Mouse (Mus musculus) heart, embryonic 15.5 days (tissue): ENCODE measurements around the gene Col11a2. TPM values are rescaled to one million over a fixed set of nuclear protein-coding genes. Genes with fewer than 3 reads are reported as not detected.

Experiments
- ATAC-seq: fragments of 200-750 bp; cut with Nextera tagmentation; replicated peaks from 2 replicates; pipeline ENCODE4 v1.8.0; 2017; ENCODE audit warnings: low read depth, moderate TSS enrichment; ENCODE audit not compliant: insufficient number of reproducible peaks, insufficient read depth, low FRiP score
- H3K27ac ChIP-seq: fragments of 300-500 bp; sonication (generic); 2 replicates; pipeline ENCODE4 v1.5.1; 2015; ENCODE audit warnings: mild to moderate bottlenecking, inconsistent platforms
- H3K27me3 ChIP-seq: fragments of 300-500 bp; sonication (generic); 2 replicates; pipeline ENCODE4 v1.6.1; 2015; ENCODE audit warnings: inconsistent platforms
- H3K36me3 ChIP-seq: fragments of 300-500 bp; sonication (generic); 2 replicates; pipeline ENCODE4 v1.6.1; 2015; ENCODE audit warnings: mild to moderate bottlenecking, inconsistent platforms
- H3K4me1 ChIP-seq: fragments of 300-500 bp; sonication (generic); replicated peaks from 2 replicates; pipeline ENCODE4 v1.6.1; 2015; ENCODE audit warnings: inconsistent platforms
- H3K4me2 ChIP-seq: fragments of 300-500 bp; sonication (generic); 2 replicates; pipeline ENCODE4 v1.6.1; 2015; ENCODE audit warnings: inconsistent platforms, mild to moderate bottlenecking, moderate library complexity
- H3K4me3 ChIP-seq: fragments of 300-500 bp; sonication (generic); 2 replicates; pipeline ENCODE4 v1.5.1; 2015; ENCODE audit warnings: mild to moderate bottlenecking, inconsistent platforms
- H3K9ac ChIP-seq: fragments of 300-500 bp; sonication (generic); 2 replicates; pipeline ENCODE4 v1.6.1; 2015; ENCODE audit warnings: mild to moderate bottlenecking, inconsistent platforms
- H3K9me3 ChIP-seq: fragments of 300-500 bp; sonication (generic); replicated peaks from 2 replicates; pipeline ENCODE4 v1.6.1; 2016; ENCODE audit warnings: inconsistent platforms
- WGBS: fragments of 180-500 bp; shearing (Covaris S2); methylation state at CpG from one replicate; pipeline ENCODE4 v1.1.7; 2015; ENCODE audit warnings: mixed read lengths; 5-methylcytosine and 5-hydroxymethylcytosine counted together
- polyA plus RNA-seq: library from polyadenylated mRNA; unstranded; fragments of >200 nt; fragmentation: Nextera tagmentation; extraction: Ambion mirVana; gene quantifications from 2 replicates; pipeline ENCODE4 v1.2.1, GENCODE M21; 2015

Gene Col11a2
- polyA plus RNA-seq, 1 experiment from 2014 or later: 1.3 TPM

DNA sequence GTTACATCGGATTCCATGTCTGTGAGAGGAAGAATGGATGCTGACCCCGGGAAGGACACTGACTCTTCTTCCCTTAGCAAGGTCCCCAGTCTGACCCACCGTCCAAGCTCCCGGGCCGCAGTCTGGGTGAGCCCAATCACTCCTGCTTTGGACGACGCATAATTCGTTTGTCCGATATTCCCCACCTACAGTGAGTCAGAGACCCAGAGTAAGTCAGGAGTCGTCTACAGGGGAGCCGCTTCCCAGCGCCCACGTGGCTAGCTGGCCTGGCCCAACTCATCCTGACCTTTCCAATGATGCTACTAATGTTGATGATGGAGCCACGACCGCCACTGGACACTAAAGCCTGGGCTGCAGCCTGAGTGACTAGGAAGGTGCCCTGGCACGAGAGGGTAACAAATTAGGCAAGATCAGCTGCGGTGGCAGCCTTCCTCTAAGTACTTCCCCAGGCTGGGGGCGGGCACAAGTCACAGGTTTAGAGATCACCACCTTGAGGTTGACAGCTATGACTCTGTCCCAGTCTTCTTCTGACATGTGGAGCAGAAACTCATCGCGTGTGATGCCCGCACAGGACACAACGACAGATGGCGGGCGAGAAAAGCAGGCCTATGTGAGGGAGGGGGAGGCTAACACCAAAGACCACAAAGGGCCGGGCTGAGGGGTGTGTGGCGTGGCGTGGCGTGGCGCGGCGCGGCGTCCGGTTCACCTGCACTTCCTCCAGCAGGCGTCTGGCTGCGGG lies 12.2 kb upstream of the Col11a2 start:
- 10% methylated on average over 36 of the region's 36 CpGs for WGBS
- no peaks in the 10 kb centered on the region for H3K27me3 ChIP-seq
- H3K9me3 ChIP-seq: no peaks in the 10 kb centered on the region
- H3K36me3 ChIP-seq: peaks cover 28% of the 10 kb centered on the region
- peak overlapping the region; percentile 59 for H3K4me3 ChIP-seq
- peak overlapping the region; percentile 74 for H3K27ac ChIP-seq
- peak overlapping the region; percentile 66 for H3K9ac ChIP-seq
- H3K4me2 ChIP-seq: peak overlapping the region; percentile 94
- ATAC-seq: no peak
- peaks cover 61% of the 10 kb centered on the region for H3K4me1 ChIP-seq

- Histone ChIP-seq H3K9ac (peak within 1 kb of the TSS; percentile 66), H3K27me3 (no peaks in the 10 kb centered on the region), H3K27ac (peak within 1 kb of the TSS; percentile 74), H3K4me3 (peak within 1 kb of the TSS; percentile 59), H3K4me2 (peak within 1 kb of the TSS; percentile 94), H3K4me1 (peaks cover 65% of the 10 kb centered on the region), H3K36me3 (peaks cover 22% of the 10 kb centered on the region), H3K9me3 (no peaks in the 10 kb centered on the region)
- ATAC-seq: peak; percentile 72
- under 1% methylated on average over 49 of the region's 49 CpGs for WGBS
Observed at GRCm38 (mm10) chr17:34027656-34028223, 11.5 kb upstream of the Col11a2 start, which contains the start of gene H2-Ke6. H2-Ke6 (minus strand) TSS chr17:34028060.

DNA sequence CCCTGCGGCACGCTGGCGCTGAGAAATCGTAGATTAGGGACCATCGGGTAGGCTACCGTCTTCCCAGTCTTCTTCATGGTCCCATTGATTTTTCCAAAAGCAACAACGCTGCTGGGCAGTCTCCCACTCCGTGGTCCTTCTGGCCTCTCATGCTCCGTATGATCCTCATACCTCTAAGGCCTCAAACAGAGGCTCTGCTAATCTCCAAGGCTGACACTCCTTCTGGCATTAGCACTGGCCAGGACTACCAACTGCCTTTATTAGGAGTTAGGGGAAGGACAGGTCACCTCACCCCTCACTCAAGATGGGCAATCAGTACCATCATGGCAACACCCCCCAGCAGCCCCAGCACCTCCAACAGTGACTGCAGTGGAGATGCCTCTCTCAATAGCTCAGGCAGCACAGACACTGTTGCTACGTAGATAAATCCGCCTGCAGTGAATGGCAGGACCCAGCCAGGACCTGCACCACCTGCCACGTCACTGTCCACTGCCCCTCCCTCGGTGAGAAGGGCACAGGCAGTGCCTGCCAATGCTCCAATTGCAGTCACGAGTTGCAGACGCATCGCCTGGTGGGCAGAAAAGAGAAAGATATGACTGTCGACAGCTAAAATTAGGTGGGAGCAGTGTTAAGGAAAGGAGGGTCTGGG lies 10.6 kb upstream of the Col11a2 start:
- no peaks in the 10 kb centered on the region for H3K9me3 ChIP-seq
- H3K4me3 ChIP-seq: peak overlapping the region; percentile 59
- H3K9ac ChIP-seq: no peak overlapping the region
- ATAC-seq: no peak
- H3K4me1 ChIP-seq: peaks cover 71% of the 10 kb centered on the region
- H3K4me2 ChIP-seq: peak overlapping the region; percentile 94; the same call in 1 of the 2 replicates
- peak overlapping the region; percentile 74 for H3K27ac ChIP-seq
- WGBS: 64% methylated on average over 17 of the region's 17 CpGs
- no peaks in the 10 kb centered on the region for H3K27me3 ChIP-seq
- peaks cover 22% of the 10 kb centered on the region for H3K36me3 ChIP-seq

- peaks cover 29% of the 10 kb centered on the region for H3K36me3 ChIP-seq
- H3K4me3 ChIP-seq: peak overlapping the region; percentile 91
- WGBS: 84% methylated on average over 18 of the region's 18 CpGs
- H3K9ac ChIP-seq: peak overlapping the region; percentile 96; the same call in 1 of the 2 replicates
- peak overlapping the region; percentile 89 for H3K4me2 ChIP-seq
- no peak for ATAC-seq
- H3K9me3 ChIP-seq: no peaks in the 10 kb centered on the region
- no peak overlapping the region for H3K27ac ChIP-seq
- H3K4me1 ChIP-seq: peaks cover 75% of the 10 kb centered on the region
- H3K27me3 ChIP-seq: no peaks in the 10 kb centered on the region
Observed at GRCm38 (mm10) chr17:34029150-34029889, 9.9 kb upstream of the Col11a2 start.

DNA sequence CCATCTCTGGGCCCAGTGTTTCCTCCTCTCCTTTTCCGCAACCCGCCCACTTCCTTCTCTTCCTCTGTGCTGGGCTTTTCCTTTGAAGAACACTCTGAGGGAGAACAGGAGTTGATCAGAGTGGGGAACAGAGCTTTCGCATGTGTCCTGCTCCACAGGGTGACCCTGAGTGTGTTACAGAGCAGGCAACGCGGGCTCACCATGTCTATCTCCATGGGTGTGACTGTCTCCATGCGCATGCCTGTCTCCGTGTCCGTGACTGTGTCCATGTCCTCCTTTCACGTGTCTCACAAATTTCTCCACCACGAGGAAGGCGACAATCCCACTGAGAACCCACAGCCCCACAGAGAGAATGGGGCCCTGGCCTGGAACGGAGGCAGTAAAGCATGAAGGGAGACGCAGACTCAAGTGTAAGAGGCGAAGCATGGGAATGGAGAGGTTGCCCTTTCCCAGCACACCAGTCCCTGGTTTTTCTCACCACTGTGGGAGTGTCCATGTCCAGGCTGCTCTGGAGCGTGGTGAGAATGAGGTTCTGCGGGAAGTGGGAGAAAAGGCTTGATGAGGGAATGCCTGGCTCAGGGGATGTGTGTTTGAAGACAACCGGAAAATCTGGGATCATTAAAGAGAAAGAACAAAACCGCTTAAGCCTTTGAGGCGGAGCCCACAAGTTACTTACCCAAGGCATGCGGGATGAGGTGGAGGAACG lies 9.2 kb upstream of the Col11a2 start:
- H3K9me3 ChIP-seq: no peaks in the 10 kb centered on the region
- peaks cover 34% of the 10 kb centered on the region for H3K36me3 ChIP-seq
- H3K4me1 ChIP-seq: peaks cover 75% of the 10 kb centered on the region
- peak overlapping the region; percentile 89 for H3K4me2 ChIP-seq
- H3K9ac ChIP-seq: peak overlapping the region; percentile 96
- no peaks in the 10 kb centered on the region for H3K27me3 ChIP-seq
- WGBS: 69% methylated on average over 21 of the region's 21 CpGs
- ATAC-seq: no peak
- peak overlapping the region; percentile 99; the same call in 1 of the 2 replicates for H3K27ac ChIP-seq
- H3K4me3 ChIP-seq: peak overlapping the region; percentile 91

- H3K4me2 ChIP-seq: peak overlapping the region; percentile 89
- H3K4me1 ChIP-seq: peaks cover 66% of the 10 kb centered on the region
- H3K9ac ChIP-seq: peak overlapping the region; percentile 96
- H3K9me3 ChIP-seq: no peaks in the 10 kb centered on the region
- ATAC-seq: 0 out of 2 replicates have a peak, but pooled peaks have one; percentile 0
- peak overlapping the region; percentile 91 for H3K4me3 ChIP-seq
- H3K36me3 ChIP-seq: peaks cover 42% of the 10 kb centered on the region
- WGBS: 3% methylated on average over 20 of the region's 20 CpGs
- peak overlapping the region; percentile 99 for H3K27ac ChIP-seq
- H3K27me3 ChIP-seq: no peaks in the 10 kb centered on the region
Observed at GRCm38 (mm10) chr17:34030861-34031326, 8.3 kb upstream of the Col11a2 start.

DNA sequence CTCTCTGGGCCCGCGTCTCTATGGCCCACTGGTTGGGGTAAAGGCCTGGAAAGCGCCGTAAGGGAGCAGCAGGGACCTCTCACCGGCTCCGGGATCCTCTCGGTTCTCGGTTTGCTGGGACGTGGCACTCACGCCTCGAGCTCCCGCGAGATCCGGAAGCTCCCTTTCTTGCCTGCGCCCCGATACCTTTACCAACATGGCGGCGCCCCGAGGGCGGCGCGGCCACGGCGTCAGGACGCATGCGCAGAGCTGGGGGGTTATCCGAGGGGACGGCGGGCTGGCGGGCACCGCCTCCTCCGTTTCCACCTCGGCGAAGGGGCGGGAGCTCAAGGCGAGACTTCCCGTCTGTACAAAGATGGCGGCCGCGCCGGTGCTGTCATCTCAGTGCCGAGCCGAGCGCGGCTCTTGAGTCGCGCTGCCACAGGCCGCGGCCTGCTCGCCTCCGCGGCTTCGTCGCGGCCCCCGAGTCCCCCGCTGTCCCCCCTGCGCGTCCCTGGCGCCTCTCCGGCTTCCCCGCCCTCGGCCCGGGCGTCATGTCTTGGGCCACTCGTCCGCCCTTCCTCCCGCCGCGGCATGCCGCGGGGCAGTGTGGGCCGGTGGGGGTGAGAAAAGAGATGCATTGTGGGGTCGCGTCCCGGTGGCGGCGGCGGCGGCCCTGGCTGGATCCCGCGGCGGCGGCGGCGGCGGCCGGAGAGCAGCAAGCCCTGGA lies 7.6 kb upstream of the Col11a2 start, which contains the start of the genes Slc39a7 and Rxrb:
Gene Slc39a7 (minus strand): TSS at position 218 of the 709 bp plus-strand sequence.
Gene Rxrb (plus strand): TSS at position 348 of the 709 bp plus-strand sequence.
- peak within 1 kb of the TSS; percentile 91 for H3K4me3 ChIP-seq
- H3K9ac ChIP-seq: peak within 1 kb of the TSS; percentile 96
- no peaks in the 10 kb centered on the region for H3K27me3 ChIP-seq
- no peaks in the 10 kb centered on the region for H3K9me3 ChIP-seq
- peaks cover 50% of the 10 kb centered on the region for H3K36me3 ChIP-seq
- ATAC-seq: peak; percentile 84
- peak within 1 kb of the TSS; percentile 99 for H3K27ac ChIP-seq
- peak within 1 kb of the TSS; percentile 89 for H3K4me2 ChIP-seq
- WGBS: under 1% methylated on average over 76 of the region's 88 CpGs
- peaks cover 60% of the 10 kb centered on the region for H3K4me1 ChIP-seq

- peaks cover 55% of the 10 kb centered on the region for H3K36me3 ChIP-seq
Observed at GRCm38 (mm10) chr17:34032174-34032632, 7.0 kb upstream of the Col11a2 start.

GRCm38 (mm10) chr17:34032806-34033205 lies 6.4 kb upstream of the Col11a2 start:
- WGBS: 52% methylated on average over 9 of the region's 9 CpGs
- no peaks in the 10 kb centered on the region for H3K9me3 ChIP-seq
- H3K4me1 ChIP-seq: peaks cover 51% of the 10 kb centered on the region
- ATAC-seq: no peak
- peaks cover 3% of the 10 kb centered on the region for H3K27me3 ChIP-seq
- H3K9ac ChIP-seq: peak overlapping the region; percentile 96
- peak overlapping the region; percentile 91 for H3K4me3 ChIP-seq
- peak overlapping the region; percentile 89 for H3K4me2 ChIP-seq
- H3K27ac ChIP-seq: peak overlapping the region; percentile 99
- peaks cover 62% of the 10 kb centered on the region for H3K36me3 ChIP-seq

More at GRCm38 (mm10) chr17:34032174-34032632, 7.0 kb upstream of the Col11a2 start:
- H3K9ac ChIP-seq: peak overlapping the region; percentile 96
- peak overlapping the region; percentile 89 for H3K4me2 ChIP-seq
- no peaks in the 10 kb centered on the region for H3K27me3 ChIP-seq
- WGBS: 2% methylated on average over 37 of the region's 48 CpGs
- peak; percentile 21; the same call in 1 of the 2 replicates for ATAC-seq
- peak overlapping the region; percentile 91 for H3K4me3 ChIP-seq
- H3K4me1 ChIP-seq: peaks cover 54% of the 10 kb centered on the region
- peak overlapping the region; percentile 99 for H3K27ac ChIP-seq
- no peaks in the 10 kb centered on the region for H3K9me3 ChIP-seq
